Mouse (Mus musculus) heart, postnatal 36 days (tissue): ENCODE data around the gene Atrip. TPM values are rescaled to one million over a fixed set of nuclear protein-coding genes. Genes with fewer than 3 reads are reported as not detected.

ENCODE experiments used
- total RNA-seq, 2 experiments: library from RNA; stranded (reverse); gene quantifications; 2 replicates each; pipeline ENCODE4 v1.2.3; 2021

The Atrip gene
- total RNA-seq, 2 experiments from 2014 or later: 8.0 to 8.2 TPM

Other genes with a start within 250 kb of the Atrip start
- gene Celsr3, start 247.8 kb downstream of the Atrip start, total RNA-seq: under 1 TPM in 1 of 2 experiments, not detected in 1; 0.14 TPM
- 10 to 100 TPM; 26.8 to 29.2 TPM for gene Slc26a6, start 220.8 kb downstream of the Atrip start, total RNA-seq
- not detected for gene Tmem89, start 159.5 kb downstream of the Atrip start, total RNA-seq
- gene Uqcrc1, start 137.5 kb downstream of the Atrip start, total RNA-seq: 1,000 to 10,000 TPM; 2,339 to 2,528 TPM
- under 1 TPM; 0.31 to 0.81 TPM for gene Col7a1, start 120.5 kb downstream of the Atrip start, total RNA-seq
- not detected for gene Ucn2, start 88.1 kb downstream of the Atrip start, total RNA-seq
- 1 to 10 TPM; 2.3 to 2.4 TPM for gene Pfkfb4, start 82.3 kb downstream of the Atrip start, total RNA-seq
- gene Shisa5, start 35.6 kb downstream of the Atrip start, total RNA-seq: 10 to 100 TPM; 36.1 to 51.4 TPM
- gene Trex1, start 14.4 kb downstream of the Atrip start, total RNA-seq: 10 to 100 TPM; 14.0 to 14.7 TPM
- 10 to 100 TPM; 11.7 to 12.2 TPM for gene Ccdc51, start 8.4 kb upstream of the Atrip start, total RNA-seq
- 100 to 1,000 TPM; 241 to 249 TPM for gene Tma7, start 8.5 kb upstream of the Atrip start, total RNA-seq
- 10 to 100 TPM; 16.4 to 19.1 TPM for gene Plxnb1, start 21.3 kb upstream of the Atrip start, total RNA-seq
- gene Fbxw21, start 87.9 kb upstream of the Atrip start, total RNA-seq: not detected
- not detected for gene Fbxw13, start 121.9 kb upstream of the Atrip start, total RNA-seq
- not detected for gene Fbxw20, start 160.6 kb upstream of the Atrip start, total RNA-seq
- not detected for gene Fbxw14, start 213.6 kb upstream of the Atrip start, total RNA-seq